Mouse (Mus musculus): ENCODE results near the gene Rnf157.

DNA sequence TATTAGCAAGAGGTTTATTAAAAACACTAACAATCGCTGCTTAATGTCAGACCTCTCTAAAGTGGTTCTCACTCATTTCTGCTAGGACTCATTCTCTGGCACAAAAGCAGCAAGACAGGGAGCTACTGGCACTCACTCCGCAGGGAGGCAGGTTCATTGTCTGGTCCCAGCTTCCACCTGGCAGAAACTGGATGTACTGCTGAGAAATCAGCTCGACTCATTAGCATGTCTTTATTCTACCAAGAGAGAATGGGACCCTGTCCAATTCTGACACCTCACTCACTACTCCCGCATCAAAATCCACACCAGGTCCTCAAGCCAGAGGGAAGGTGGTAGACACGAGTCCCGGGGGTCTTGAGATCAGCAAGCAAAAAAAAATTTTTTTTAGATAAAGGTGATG is 1.2 kb downstream of the Rnf157 start:
- TF ChIP-seq POLR2A (IDR thresholded peaks at IDR 0.05; ENCODE audit: low read depth, low read length) (no peak), CTCF (IDR thresholded peaks at IDR 0.05; ENCODE audit: extremely low read depth, insufficient read length, insufficient replicate concordance, low read depth, low read length) (no peak)
